Mouse (Mus musculus): ENCODE measurements around the gene 1700080E11Rik. TPM values are rescaled to one million over a fixed set of nuclear protein-coding genes. Genes with fewer than 3 reads are reported as not detected.
"Not testable (repeated sequence)": the region's sequence is repeated elsewhere in the genome, so short reads cannot be mapped to it uniquely, and the experiment has no call there.

The 1700080E11Rik gene
- polyA plus RNA-seq (2015; fragmentation: Nextera tagmentation; extraction: Ambion mirVana), result not detected in 2 replicates

- no peak within 1 kb of the TSS for H3K9ac ChIP-seq
- no peak for ATAC-seq (replicated peaks; ENCODE audit: low FRiP score)
- H3K4me2 ChIP-seq, result no peak within 1 kb of the TSS
- no peaks in the 10 kb centered on the region for H3K36me3 ChIP-seq
- no peak within 1 kb of the TSS for H3K4me3 ChIP-seq (replicated peaks)
- H3K4me1 ChIP-seq, result no peaks in the 10 kb centered on the region
- H3K27me3 ChIP-seq, result no peaks in the 10 kb centered on the region
- 71% methylated on average over 6 of the region's 6 CpGs for WGBS
- no peak within 1 kb of the TSS for H3K27ac ChIP-seq
- no peaks in the 10 kb centered on the region for H3K9me3 ChIP-seq (replicated peaks)
These were observed at the start of gene 1700080E11Rik for GRCm38 (mm10) chr9:105144992-105145391. Gene 1700080E11Rik, minus strand, starts transcription at chr9:105145092.

- ATAC-seq (replicated peaks; ENCODE audit: low FRiP score), result no peak
- no peak overlapping the region for H3K9ac ChIP-seq
- H3K27ac ChIP-seq, result no peak overlapping the region
- H3K4me1 ChIP-seq, result no peaks in the 10 kb centered on the region
- H3K36me3 ChIP-seq, result no peaks in the 10 kb centered on the region
- no peak overlapping the region for H3K4me2 ChIP-seq
- no peak overlapping the region for H3K4me3 ChIP-seq (replicated peaks)
- H3K27me3 ChIP-seq, result no peaks in the 10 kb centered on the region
- 75% methylated on average over 3 of the region's 3 CpGs for WGBS
- no peaks in the 10 kb centered on the region for H3K9me3 ChIP-seq (replicated peaks)
These were observed 41.8 kb upstream of the 1700080E11Rik start for GRCm38 (mm10) chr9:105186725-105187124.

GRCm38 (mm10) chr9:105182392-105182791 lies 37.5 kb upstream of the 1700080E11Rik start:
- Histone ChIP-seq H3K27me3 (no peaks in the 10 kb centered on the region), H3K9ac (no peak overlapping the region), H3K9me3 (replicated peaks) (no peaks in the 10 kb centered on the region), H3K27ac (no peak overlapping the region), H3K36me3 (no peaks in the 10 kb centered on the region), H3K4me3 (replicated peaks) (no peak overlapping the region), H3K4me2 (no peak overlapping the region), H3K4me1 (no peaks in the 10 kb centered on the region)
- ATAC-seq (replicated peaks; ENCODE audit: low FRiP score), result no peak
- 89% methylated on average over 3 of the region's 3 CpGs for WGBS

GRCm38 (mm10) chr9:105139204-105139603 lies 5.7 kb downstream of the 1700080E11Rik start:
- Histone ChIP-seq H3K9me3 (replicated peaks) (no peaks in the 10 kb centered on the region), H3K9ac (no peak overlapping the region), H3K36me3 (no peaks in the 10 kb centered on the region), H3K4me1 (no peaks in the 10 kb centered on the region), H3K27me3 (no peaks in the 10 kb centered on the region), H3K27ac (no peak overlapping the region), H3K4me3 (replicated peaks) (no peak overlapping the region), H3K4me2 (no peak overlapping the region)
- ATAC-seq (replicated peaks; ENCODE audit: low FRiP score), result no peak
- WGBS, result 66% methylated on average over 6 of the region's 6 CpGs

GRCm38 (mm10) chr9:105136404-105136803 lies 8.5 kb downstream of the 1700080E11Rik start:
- no peak overlapping the region for H3K4me3 ChIP-seq (replicated peaks)
- H3K9me3 ChIP-seq (replicated peaks), result no peaks in the 10 kb centered on the region
- H3K36me3 ChIP-seq, result no peaks in the 10 kb centered on the region
- no peak for ATAC-seq (replicated peaks; ENCODE audit: low FRiP score)
- H3K27ac ChIP-seq, result no peak overlapping the region
- no peaks in the 10 kb centered on the region for H3K27me3 ChIP-seq
- no peak overlapping the region for H3K4me2 ChIP-seq
- WGBS, result 31% methylated on average over 1 of the region's 1 CpGs
- H3K4me1 ChIP-seq, result peaks cover 5% of the 10 kb centered on the region
- no peak overlapping the region for H3K9ac ChIP-seq

- Histone ChIP-seq H3K27ac (no peak overlapping the region), H3K9ac (no peak overlapping the region), H3K36me3 (no peaks in the 10 kb centered on the region), H3K27me3 (no peaks in the 10 kb centered on the region), H3K4me1 (peaks cover 12% of the 10 kb centered on the region), H3K4me3 (replicated peaks) (no peak overlapping the region), H3K4me2 (no peak overlapping the region), H3K9me3 (replicated peaks) (no peaks in the 10 kb centered on the region)
- 79% methylated on average over 5 of the region's 5 CpGs for WGBS
- no peak for ATAC-seq (replicated peaks; ENCODE audit: low FRiP score)
These were observed 10.4 kb downstream of the 1700080E11Rik start for GRCm38 (mm10) chr9:105134536-105134935.

GRCm38 (mm10) chr9:105132002-105132367 lies 12.9 kb downstream of the 1700080E11Rik start:
- no peaks in the 10 kb centered on the region for H3K36me3 ChIP-seq

GRCm38 (mm10) chr9:105131253-105132001 lies 13.5 kb downstream of the 1700080E11Rik start, which contains the start of gene Nudt16:
Gene Nudt16, minus strand, starts transcription at chr9:105131824.
- H3K9me3 ChIP-seq (replicated peaks), result no peaks in the 10 kb centered on the region
- H3K4me1 ChIP-seq, result peaks cover 12% of the 10 kb centered on the region
- no peaks in the 10 kb centered on the region for H3K36me3 ChIP-seq
- no peaks in the 10 kb centered on the region for H3K27me3 ChIP-seq
- under 1% methylated on average over 59 of the region's 60 CpGs for whole genome bisulfite sequencing
- H3K9ac ChIP-seq, result peak within 1 kb of the TSS; percentile 61
- peak; percentile 99 for ATAC-seq (replicated peaks; ENCODE audit: low FRiP score)
- peak within 1 kb of the TSS; percentile 69 for H3K4me3 ChIP-seq (replicated peaks)
- peak within 1 kb of the TSS; percentile 83 for H3K27ac ChIP-seq
- peak within 1 kb of the TSS; percentile 83 for H3K4me2 ChIP-seq

More at GRCm38 (mm10) chr9:105132002-105132367, 12.9 kb downstream of the 1700080E11Rik start:
- Histone ChIP-seq H3K4me1 (peaks cover 12% of the 10 kb centered on the region), H3K27ac (peak overlapping the region; percentile 83; the same call in 1 of the 2 replicates), H3K9me3 (replicated peaks) (no peaks in the 10 kb centered on the region), H3K27me3 (no peaks in the 10 kb centered on the region), H3K4me3 (replicated peaks) (peak overlapping the region; percentile 69), H3K4me2 (peak overlapping the region; percentile 83), H3K9ac (no peak overlapping the region)
- peak; percentile 41 for ATAC-seq (replicated peaks; ENCODE audit: low FRiP score)
- WGBS, result 22% methylated on average over 5 of the region's 5 CpGs

GRCm38 (mm10) chr9:105130331-105130730 lies 14.6 kb downstream of the 1700080E11Rik start:
- no peak overlapping the region for H3K9ac ChIP-seq
- no peaks in the 10 kb centered on the region for H3K27me3 ChIP-seq
- H3K4me3 ChIP-seq (replicated peaks), result no peak overlapping the region
- H3K4me2 ChIP-seq, result no peak overlapping the region
- H3K4me1 ChIP-seq, result peaks cover 12% of the 10 kb centered on the region
- ATAC-seq (replicated peaks; ENCODE audit: low FRiP score), result no peak
- WGBS, result 96% methylated on average over 8 of the region's 8 CpGs
- H3K27ac ChIP-seq, result no peak overlapping the region
- H3K36me3 ChIP-seq, result no peaks in the 10 kb centered on the region
- no peaks in the 10 kb centered on the region for H3K9me3 ChIP-seq (replicated peaks)

GRCm38 (mm10) chr9:105125206-105125605 lies 19.7 kb downstream of the 1700080E11Rik start:
- not testable (repeated sequence) for H3K9ac ChIP-seq; H3K4me2 ChIP-seq; H3K36me3 ChIP-seq; H3K9me3 ChIP-seq (replicated peaks); H3K4me3 ChIP-seq (replicated peaks); H3K27me3 ChIP-seq; H3K4me1 ChIP-seq; H3K27ac ChIP-seq; ATAC-seq (replicated peaks; ENCODE audit: low FRiP score)
- whole genome bisulfite sequencing, result 85% methylated on average over 3 of the region's 3 CpGs

GRCm38 (mm10) chr9:105103893-105104292 lies 41.0 kb downstream of the 1700080E11Rik start:
- no peaks in the 10 kb centered on the region for H3K27me3 ChIP-seq
- peak; percentile 74 for ATAC-seq (replicated peaks; ENCODE audit: low FRiP score)
- WGBS, result 60% methylated on average over 5 of the region's 5 CpGs
- no peaks in the 10 kb centered on the region for H3K9me3 ChIP-seq (replicated peaks)
- H3K9ac ChIP-seq, result no peak overlapping the region
- no peak overlapping the region for H3K4me3 ChIP-seq (replicated peaks)
- no peaks in the 10 kb centered on the region for H3K4me1 ChIP-seq
- no peaks in the 10 kb centered on the region for H3K36me3 ChIP-seq
- no peak overlapping the region for H3K27ac ChIP-seq
- no peak overlapping the region for H3K4me2 ChIP-seq

- no peak overlapping the region for H3K4me2 ChIP-seq
- H3K27ac ChIP-seq, result no peak overlapping the region
- no peaks in the 10 kb centered on the region for H3K27me3 ChIP-seq
- no peaks in the 10 kb centered on the region for H3K4me1 ChIP-seq
- no peak overlapping the region for H3K4me3 ChIP-seq (replicated peaks)
- no peak for ATAC-seq (replicated peaks; ENCODE audit: low FRiP score)
- H3K9ac ChIP-seq, result no peak overlapping the region
- H3K9me3 ChIP-seq (replicated peaks), result no peaks in the 10 kb centered on the region
- no peaks in the 10 kb centered on the region for H3K36me3 ChIP-seq
- WGBS, result 52% methylated on average over 1 of the region's 1 CpGs
These were observed 43.0 kb downstream of the 1700080E11Rik start for GRCm38 (mm10) chr9:105101911-105102310.
